Mouse (Mus musculus) 416B (cell line): ENCODE data around the gene Bpifb3.

Source experiments
- DNase-seq: peaks from one replicate; pipeline ENCODE4 v3.0.0; 2011; ENCODE audit warnings: low read depth

Gene Bpifb3

DNA sequence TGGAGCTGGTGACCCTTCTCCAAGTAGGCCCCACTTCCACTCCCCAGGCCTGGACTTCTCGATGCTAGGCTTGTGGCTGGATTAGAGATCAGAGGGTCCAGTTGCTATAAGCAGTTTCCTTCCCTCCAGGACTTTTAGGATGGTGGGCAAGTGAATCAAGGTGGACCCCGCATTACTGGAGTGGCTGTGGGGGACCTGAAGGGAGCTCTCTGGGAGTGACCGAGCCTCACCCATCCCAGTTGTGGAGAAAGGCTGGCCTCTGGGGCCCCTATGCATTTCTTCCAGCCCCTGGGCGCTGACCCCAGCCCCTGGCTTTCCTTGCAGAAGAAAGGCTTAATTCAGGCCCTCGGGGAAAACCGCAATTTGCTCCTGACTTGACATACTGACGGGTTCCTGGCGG lies at the start of gene Bpifb3:
Gene Bpifb3 (plus strand): TSS at position 301 of the 400 bp plus-strand sequence.
- no peak for DNase-seq

GRCm38 (mm10) chr2:153870984-153871383 lies 47.0 kb upstream of the Bpifb3 start, which contains the start of gene Sun5:
Gene Sun5 (minus strand): TSS chr2:153871084.
- DNase-seq, result no peak

DNA sequence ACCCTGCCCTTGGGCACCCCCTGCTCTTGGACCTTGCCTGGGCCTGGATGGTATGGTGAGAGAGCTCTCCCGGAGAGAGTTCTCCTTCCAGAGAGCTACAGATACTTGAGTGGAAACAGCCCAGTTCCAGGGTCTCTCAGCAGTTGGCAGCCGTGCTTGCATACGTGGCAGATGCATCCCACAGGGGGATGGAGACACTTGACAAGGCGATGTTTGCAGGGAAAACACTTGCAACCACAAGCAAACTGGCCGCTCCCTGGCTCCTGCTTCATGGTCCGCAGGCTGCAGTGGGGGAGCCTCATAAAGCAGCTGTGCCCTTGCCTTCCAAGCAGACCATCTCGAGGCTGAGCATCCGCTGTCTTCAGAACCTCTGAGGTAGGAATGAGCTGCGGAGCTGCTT lies 43.3 kb upstream of the Bpifb3 start, which contains the start of gene Bpifb2:
Gene Bpifb2 (plus strand): TSS at position 301 of the 400 bp plus-strand sequence.
- no peak for DNase-seq

- DNase-seq, result no peak
Observed at GRCm38 (mm10) chr2:153899111-153899510, 18.9 kb upstream of the Bpifb3 start.

DNA sequence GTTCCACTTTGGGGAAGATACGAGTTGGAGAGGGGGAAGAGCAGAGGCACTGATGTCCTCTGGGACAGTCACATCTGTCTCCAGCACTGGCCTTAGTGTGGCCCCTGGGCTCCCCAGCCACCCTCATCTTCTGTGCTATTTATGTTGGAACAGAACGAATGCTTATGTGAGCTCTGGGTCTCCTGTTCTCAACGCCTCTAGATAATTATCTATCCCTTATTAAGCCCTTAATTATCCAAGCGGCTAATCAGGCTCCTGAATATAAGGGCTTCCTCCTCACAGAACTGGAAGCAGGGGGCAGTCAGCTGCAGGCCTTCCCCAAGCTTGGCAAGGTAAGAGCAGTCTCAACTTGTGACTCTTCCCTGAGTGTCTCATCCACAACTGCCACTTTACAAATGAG lies 17.9 kb upstream of the Bpifb3 start, which contains the start of gene Bpifb6:
Gene Bpifb6 (plus strand): TSS at position 301 of the 400 bp plus-strand sequence.
- DNase-seq, result no peak

DNA sequence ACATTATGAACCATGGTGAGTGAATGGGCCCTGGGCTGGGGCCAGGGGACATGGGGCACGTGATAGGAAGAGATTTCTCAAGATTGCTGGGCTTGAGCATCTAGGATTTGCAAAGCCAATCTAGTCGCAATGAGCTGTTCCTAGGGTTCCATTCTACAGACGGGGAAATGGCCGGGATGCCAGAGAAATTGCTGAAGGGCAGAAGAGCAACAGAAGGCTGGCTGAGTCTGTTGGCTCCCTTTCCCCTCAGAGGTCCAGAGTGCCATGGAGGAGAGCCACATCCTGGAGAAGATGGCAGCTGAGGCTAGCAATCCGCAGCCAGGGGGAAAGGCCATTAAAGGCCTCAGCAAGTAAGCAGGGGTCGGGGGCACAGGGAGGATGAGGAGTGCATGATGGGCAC lies 15.3 kb upstream of the Bpifb3 start:
- DNase-seq, result no peak

DNA sequence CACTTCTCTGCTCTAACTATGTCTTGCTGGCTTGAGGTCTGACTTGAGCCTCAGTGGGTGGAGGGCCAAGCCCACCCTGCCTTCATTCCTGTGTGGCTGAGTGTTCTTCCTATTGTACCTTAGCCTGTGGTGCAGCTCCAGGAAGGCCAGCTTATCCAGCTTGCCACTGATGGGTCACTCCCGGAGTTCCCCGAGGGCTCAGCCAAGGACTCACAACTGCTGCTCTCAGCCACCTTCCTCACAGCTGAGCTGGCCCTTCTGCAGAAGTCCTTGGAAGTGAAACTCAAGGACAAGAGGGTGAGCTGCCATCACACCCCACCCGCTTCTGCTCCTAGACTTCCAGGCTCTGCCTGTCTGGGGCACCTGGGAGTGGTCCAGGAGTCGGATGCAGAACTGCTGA lies 11.4 kb upstream of the Bpifb3 start:
- DNase-seq, result no peak

DNA sequence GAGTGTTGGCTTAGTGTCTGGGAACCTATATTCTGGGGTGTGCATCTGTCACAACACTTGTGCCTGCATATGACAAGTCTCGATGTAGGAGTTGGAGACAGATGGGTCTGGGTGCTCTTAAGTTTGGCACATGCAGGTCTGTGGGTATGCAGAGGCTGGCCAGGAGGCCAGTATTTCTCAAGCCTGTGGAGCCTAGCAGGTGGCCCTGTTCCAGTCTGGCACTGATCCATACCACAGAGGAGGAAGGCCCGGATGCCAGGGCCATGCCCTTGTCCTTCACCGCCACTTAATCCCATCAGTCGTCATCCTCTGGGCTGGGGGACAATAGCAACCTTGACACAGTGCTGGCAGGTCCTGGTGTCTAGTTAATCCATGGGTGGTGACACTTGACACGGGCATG lies 3.9 kb upstream of the Bpifb3 start:
- peak; percentile 20 for DNase-seq

DNA sequence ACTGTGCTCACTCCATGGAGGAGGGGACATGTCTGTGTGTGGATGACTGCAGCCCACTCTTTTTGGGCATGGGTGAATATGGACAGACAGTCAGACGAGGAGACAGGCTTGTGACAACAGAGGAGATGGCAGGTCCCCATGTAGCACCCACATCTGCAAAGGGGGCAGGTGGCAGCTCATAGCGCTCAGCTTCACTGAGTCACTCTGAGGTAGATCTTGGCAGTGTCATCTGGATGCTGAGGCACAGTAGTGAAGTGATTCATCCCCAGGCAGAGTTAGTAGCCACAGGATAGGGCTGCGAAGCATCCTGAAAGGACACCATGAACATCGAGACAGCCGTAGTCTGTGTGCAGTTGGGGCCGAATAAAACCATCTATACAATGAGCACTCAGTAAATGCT lies 3.2 kb downstream of the Bpifb3 start:
- DNase-seq, result no peak

GRCm38 (mm10) chr2:153929871-153930413 lies 11.9 kb downstream of the Bpifb3 start:
- peak; percentile 45 for DNase-seq

DNA sequence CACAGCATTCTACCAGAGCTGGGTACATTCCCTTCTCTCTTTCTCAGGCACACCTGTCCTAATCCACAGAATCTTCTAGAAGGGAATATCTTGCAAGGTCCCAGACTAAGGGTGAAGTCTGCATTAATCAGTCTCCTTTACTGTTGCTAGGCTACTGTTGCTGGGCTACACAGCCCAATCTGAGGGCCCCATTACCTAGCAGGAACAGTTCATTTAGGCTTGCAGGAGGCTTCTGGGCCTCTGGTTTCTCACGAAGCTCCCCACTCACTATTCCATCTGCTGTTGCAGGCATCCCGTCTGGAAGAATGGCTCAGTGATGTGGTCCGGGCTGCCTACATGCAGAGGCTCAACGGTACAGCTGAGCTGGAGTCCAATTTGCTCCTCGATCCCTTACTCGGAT lies 13.1 kb downstream of the Bpifb3 start:
- DNase-seq, result no peak

DNA sequence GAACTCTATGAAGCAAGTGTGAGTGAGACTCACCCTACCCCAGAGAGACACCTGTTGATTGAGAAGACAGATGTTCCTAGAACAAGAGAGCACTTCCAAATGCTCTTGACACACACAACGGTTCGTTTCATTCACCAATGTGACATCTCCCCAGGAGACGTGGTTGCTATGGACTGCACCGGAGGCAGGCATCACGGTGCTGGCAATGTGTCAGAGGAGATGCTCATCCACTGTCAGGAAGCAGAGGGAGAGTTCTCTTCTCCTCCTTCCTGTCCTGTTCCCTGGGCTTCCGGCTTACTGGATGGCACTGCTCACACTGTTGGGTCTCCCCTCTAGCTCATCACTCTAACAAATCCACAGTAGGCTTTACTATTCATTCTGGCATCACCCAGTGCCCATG lies 15.3 kb downstream of the Bpifb3 start:
- no peak for DNase-seq

DNA sequence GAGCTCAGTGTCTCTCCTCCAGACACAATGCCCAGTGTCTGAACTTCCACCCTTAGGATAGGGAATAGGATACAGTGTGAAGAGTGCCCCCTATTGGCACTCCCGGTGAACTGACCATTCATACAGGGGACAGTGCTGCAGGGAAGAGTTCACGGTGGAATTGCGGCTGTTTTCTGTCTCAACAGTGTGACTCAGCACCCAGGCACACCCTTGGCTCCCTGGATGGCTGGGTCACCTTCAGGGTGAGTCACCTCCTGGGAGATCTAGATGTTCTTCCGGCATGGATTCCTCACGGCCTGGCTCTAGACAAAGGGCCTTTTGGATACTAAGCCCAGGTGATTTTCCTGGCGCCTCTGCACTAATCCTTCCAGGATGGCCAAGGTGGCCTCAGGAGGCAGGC lies 17.3 kb downstream of the Bpifb3 start:
- no peak for DNase-seq

- DNase-seq, result peak; percentile 46
Observed at GRCm38 (mm10) chr2:153937843-153938242, 19.8 kb downstream of the Bpifb3 start, which contains the start of gene Bpifb4. Gene Bpifb4 (plus strand): TSS chr2:153938212.

DNA sequence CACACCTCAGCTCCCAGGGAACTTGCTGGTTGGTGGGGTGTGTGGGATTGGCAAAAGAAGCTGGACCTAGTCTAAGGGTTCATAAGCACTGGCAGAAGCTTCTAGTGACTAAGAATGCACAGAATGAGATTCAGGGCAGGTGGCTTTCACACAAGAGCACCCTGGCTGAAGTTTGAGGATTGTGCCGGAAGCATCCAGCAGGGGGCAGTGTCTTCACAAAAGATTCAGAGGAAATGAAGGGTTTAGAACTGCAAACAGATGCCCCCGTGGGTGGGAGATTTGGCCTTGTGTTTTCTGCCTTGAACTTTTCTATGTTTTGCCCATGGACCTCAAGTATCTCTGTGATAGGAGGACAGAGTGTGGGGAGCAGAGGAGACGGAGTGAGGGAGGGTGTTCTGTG lies 25.5 kb downstream of the Bpifb3 start:
- DNase-seq, result peak; percentile 49

DNA sequence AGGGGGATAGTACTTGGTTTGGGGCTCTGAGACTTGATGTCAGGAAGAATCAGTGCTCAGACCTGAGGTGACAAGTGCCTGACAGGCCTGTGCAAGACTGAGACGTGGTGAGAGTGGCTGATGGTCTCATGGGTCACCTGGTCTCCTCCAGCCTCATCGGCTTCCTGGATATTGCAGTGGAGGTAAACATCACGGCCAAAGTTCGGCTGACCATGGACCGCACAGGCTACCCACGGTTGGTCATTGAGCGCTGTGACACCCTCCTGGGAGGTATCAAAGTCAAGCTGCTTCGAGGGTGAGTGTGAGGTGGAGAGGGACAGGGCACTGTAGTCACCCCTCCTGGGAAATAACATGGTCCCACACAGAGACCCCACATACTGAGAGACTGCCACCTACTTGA lies 26.5 kb downstream of the Bpifb3 start:
- no peak for DNase-seq

- DNase-seq, result peak; percentile 63
Observed at GRCm38 (mm10) chr2:153952897-153953296, 34.9 kb downstream of the Bpifb3 start.

DNA sequence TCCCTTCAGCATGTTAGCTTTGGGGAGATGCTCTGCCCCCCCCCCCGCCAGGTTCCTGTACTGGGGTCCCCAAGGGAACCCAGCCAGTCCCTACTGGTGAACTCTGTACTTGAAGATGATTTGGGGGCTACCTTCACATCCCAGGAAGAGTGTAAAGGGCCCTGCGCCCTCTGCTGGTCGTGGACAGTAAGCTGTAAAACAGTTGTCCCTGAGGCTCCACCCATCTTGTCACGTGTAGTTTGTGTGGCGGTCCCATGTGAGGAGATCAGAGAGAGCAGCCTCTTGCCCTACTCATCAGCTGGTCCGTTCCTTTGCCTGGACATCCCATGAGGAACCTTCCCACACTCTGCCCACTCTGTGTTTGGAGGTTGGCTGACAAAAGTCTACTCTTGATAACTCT lies 35.8 kb downstream of the Bpifb3 start:
- DNase-seq, result peak; percentile 58

DNA sequence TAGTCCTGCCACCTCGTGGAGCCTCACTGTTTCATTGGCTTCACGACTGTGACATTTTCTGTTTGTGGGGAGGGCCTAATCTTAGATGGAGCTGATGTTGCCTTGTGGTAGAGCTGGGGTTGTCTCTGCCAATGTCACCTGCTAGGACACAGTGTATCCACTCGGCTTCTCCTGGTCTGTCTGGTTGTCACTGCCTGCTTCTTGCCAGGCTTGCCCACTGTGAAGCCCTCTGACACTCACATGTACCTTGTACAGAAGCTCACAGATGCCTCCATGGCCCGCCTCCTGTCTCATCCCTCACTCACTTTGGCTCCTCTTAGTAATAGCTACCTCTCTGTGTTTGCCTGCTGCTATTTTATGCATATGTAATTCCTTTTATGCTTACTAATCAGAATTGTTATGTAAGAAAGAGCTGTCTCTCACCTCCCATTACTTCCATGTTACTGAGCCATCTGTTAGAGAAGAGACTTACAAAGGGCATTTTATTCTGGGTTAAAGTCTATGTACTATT lies 44.8 kb downstream of the Bpifb3 start:
- DNase-seq, result no peak

DNA sequence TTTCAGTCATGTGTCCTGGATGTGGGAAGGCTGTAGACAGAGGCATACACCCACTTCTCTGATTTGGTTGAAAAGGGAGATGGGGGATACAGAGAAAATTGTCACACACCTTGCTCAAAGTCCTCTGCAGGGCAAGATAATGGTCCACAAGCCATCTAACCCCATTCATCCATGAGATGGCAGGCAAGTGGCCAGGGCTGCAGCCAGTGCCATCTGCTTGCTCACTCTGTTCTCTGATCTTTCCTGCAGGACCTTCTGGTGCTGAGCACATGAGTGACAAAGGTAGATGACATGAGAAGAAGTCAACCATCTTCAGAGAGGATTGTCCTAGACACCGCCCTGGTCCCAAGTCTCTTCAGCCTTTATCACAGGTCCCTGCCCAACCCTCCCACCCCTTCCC lies 45.3 kb downstream of the Bpifb3 start:
- DNase-seq, result no peak

DNA sequence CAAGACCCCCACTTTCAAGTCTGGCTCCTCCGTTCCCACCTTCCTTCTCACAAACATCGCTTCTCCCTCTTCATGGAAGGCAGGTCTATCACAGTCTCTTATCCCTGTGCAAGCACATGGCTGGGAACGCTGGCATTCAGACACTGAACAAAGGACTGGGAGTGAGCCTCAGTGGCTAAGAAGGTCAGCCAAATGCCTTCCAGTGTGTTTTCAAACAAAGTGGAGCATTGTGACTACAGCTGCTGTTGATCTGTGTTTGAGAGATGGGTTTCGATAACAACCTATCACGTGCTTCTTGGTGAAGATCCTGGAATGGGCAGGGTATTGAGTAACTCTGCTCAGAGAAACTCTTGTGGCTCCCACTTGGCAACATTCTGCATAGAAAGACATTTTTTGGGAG lies 52.2 kb downstream of the Bpifb3 start:
- no peak for DNase-seq

DNA sequence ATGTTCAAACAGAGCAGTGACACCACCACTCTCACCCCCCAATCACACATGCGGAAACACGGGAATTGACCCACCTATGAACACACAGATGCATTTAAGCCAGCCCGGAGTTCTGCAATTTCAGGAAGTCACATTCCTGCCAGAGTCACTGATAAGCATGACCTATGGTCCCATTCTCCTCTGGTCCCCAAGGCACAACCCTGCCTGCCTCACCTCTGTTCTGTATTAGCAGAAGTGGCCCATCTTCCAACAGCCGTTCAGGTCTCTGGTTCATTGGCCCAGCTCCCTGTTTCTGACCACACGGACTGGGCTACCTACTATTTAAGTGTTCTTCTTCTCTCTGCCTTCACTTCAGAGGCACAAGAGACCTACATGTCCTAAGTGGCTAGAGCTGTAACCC lies 56.6 kb downstream of the Bpifb3 start, which contains the start of gene Bpifa6:
Gene Bpifa6 (plus strand): TSS at position 364 of the 400 bp plus-strand sequence.
- no peak for DNase-seq
